Mouse (Mus musculus): ENCODE data around the gene Napa. TPM values are rescaled to one million over a fixed set of nuclear protein-coding genes. Genes with fewer than 3 reads are reported as not detected.

Gene Napa
- polyA plus RNA-seq, 1 experiment from 2014 or later = 238 TPM

- Histone ChIP-seq H3K4me1 (peaks cover 12% of the 10 kb centered on the region), H3K4me2 (no peak overlapping the region), H3K9me3 (replicated peaks) (no peaks in the 10 kb centered on the region), H3K27me3 (replicated peaks) (peaks cover 14% of the 10 kb centered on the region), H3K9ac (replicated peaks) (no peak overlapping the region), H3K27ac (replicated peaks) (no peak overlapping the region), H3K36me3 (no peaks in the 10 kb centered on the region), H3K4me3 (replicated peaks) (no peak overlapping the region)
- WGBS = 76% methylated on average over 2 of the region's 2 CpGs
- no peak for ATAC-seq (ENCODE audit: low FRiP score)
These were observed 41.1 kb upstream of the Napa start for GRCm38 (mm10) chr7:16057136-16057534.

GRCm38 (mm10) chr7:16061219-16062098 lies 36.8 kb upstream of the Napa start, which contains the start of gene Zfp541:
TSS of gene Zfp541 (plus strand) at chr7:16061814.
- Histone ChIP-seq H3K4me3 (replicated peaks) (peak within 1 kb of the TSS; percentile 23), H3K9me3 (replicated peaks) (no peaks in the 10 kb centered on the region), H3K36me3 (no peaks in the 10 kb centered on the region), H3K4me1 (peaks cover 6% of the 10 kb centered on the region; the same call in 1 of the 2 replicates), H3K4me2 (peak within 1 kb of the TSS; percentile 50), H3K27ac (replicated peaks) (no peak within 1 kb of the TSS), H3K9ac (replicated peaks) (no peak within 1 kb of the TSS), H3K27me3 (replicated peaks) (peaks cover 14% of the 10 kb centered on the region)
- peak; percentile 83 for ATAC-seq (ENCODE audit: low FRiP score)
- 49% methylated on average over 78 of the region's 80 CpGs for WGBS

DNA sequence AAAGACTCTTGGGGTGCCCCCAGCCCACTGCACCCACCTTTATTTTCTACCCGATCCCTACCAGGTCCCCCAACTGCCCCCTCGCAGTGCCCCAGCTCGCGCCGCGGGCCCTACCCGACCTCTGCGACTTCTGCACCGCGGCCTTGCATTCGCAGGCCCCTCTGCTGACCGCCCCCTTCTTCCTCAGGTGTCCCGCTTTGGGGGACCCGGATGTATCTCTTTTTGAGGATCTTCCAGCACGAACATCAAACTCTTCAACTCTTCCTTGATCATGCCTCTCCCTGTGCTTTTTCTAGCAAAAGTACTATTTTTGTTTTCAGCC lies 36.2 kb upstream of the Napa start:
- Histone ChIP-seq H3K4me2 (peak overlapping the region; percentile 50), H3K27me3 (replicated peaks) (peaks cover 14% of the 10 kb centered on the region), H3K9me3 (replicated peaks) (no peaks in the 10 kb centered on the region), H3K27ac (replicated peaks) (no peak overlapping the region), H3K9ac (replicated peaks) (no peak overlapping the region), H3K4me1 (peaks cover 6% of the 10 kb centered on the region; the same call in 1 of the 2 replicates), H3K4me3 (replicated peaks) (0 out of 2 replicates have a peak overlapping the region, but pooled peaks have one; percentile 23), H3K36me3 (no peaks in the 10 kb centered on the region)
- 75% methylated on average over 15 of the region's 15 CpGs for WGBS
- no peak for ATAC-seq (ENCODE audit: low FRiP score)

- Histone ChIP-seq H3K27ac (replicated peaks) (no peak overlapping the region), H3K4me1 (peaks cover 6% of the 10 kb centered on the region; the same call in 1 of the 2 replicates), H3K27me3 (replicated peaks) (peaks cover 14% of the 10 kb centered on the region), H3K9me3 (replicated peaks) (no peaks in the 10 kb centered on the region), H3K36me3 (no peaks in the 10 kb centered on the region), H3K9ac (replicated peaks) (no peak overlapping the region), H3K4me2 (no peak overlapping the region), H3K4me3 (replicated peaks) (no peak overlapping the region)
- WGBS = 32% methylated on average over 4 of the region's 4 CpGs
- no peak for ATAC-seq (ENCODE audit: low FRiP score)
These were observed 34.8 kb upstream of the Napa start for GRCm38 (mm10) chr7:16063490-16063889.

DNA sequence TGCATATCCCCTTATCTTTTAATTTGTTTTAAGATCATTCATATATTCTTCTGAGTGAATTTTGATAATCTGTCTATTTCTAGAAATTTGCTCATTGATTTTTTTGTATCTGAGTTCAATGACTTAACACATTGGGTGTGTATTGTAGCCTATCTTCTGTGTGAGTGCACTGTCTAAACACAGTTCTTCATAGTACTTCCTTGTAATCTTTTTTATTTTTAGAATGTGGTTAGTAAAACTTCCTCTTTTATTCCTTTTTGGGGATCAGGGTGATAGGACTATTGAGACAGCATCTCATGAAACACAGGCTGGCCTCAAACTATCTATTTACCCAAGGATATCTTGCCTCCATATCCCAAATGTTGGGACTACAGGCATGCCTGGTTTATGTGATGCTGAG lies 27.4 kb upstream of the Napa start:
- no peak overlapping the region for H3K4me3 ChIP-seq (replicated peaks)
- H3K9ac ChIP-seq (replicated peaks) = no peak overlapping the region
- no peaks in the 10 kb centered on the region for H3K36me3 ChIP-seq
- H3K4me1 ChIP-seq = no peaks in the 10 kb centered on the region
- no peak overlapping the region for H3K27ac ChIP-seq (replicated peaks)
- ATAC-seq (ENCODE audit: low FRiP score) = no peak
- H3K27me3 ChIP-seq (replicated peaks) = peaks cover 6% of the 10 kb centered on the region; the same call in 1 of the 2 replicates
- no peak overlapping the region for H3K4me2 ChIP-seq
- H3K9me3 ChIP-seq (replicated peaks) = no peaks in the 10 kb centered on the region

GRCm38 (mm10) chr7:16071906-16072305 lies 26.4 kb upstream of the Napa start:
- whole genome bisulfite sequencing = 90% methylated on average over 6 of the region's 6 CpGs
- ATAC-seq (ENCODE audit: low FRiP score) = no peak

GRCm38 (mm10) chr7:16079947-16080346 lies 18.3 kb upstream of the Napa start:
- Histone ChIP-seq H3K9me3 (replicated peaks) (no peaks in the 10 kb centered on the region), H3K4me3 (replicated peaks) (no peak overlapping the region), H3K4me1 (no peaks in the 10 kb centered on the region), H3K27me3 (replicated peaks) (no peaks in the 10 kb centered on the region), H3K27ac (replicated peaks) (no peak overlapping the region), H3K9ac (replicated peaks) (no peak overlapping the region), H3K4me2 (no peak overlapping the region), H3K36me3 (no peaks in the 10 kb centered on the region)
- ATAC-seq (ENCODE audit: low FRiP score) = no peak
- 52% methylated on average over 1 of the region's 1 CpGs for WGBS

More at GRCm38 (mm10) chr7:16071906-16072305, 26.4 kb upstream of the Napa start:
- no peak overlapping the region for H3K9ac ChIP-seq (replicated peaks)
- H3K27me3 ChIP-seq (replicated peaks) = peaks cover 6% of the 10 kb centered on the region; the same call in 1 of the 2 replicates
- no peak overlapping the region for H3K4me3 ChIP-seq (replicated peaks)
- no peak overlapping the region for H3K27ac ChIP-seq (replicated peaks)
- H3K4me1 ChIP-seq = no peaks in the 10 kb centered on the region
- no peaks in the 10 kb centered on the region for H3K36me3 ChIP-seq
- H3K4me2 ChIP-seq = no peak overlapping the region
- no peaks in the 10 kb centered on the region for H3K9me3 ChIP-seq (replicated peaks)

- Histone ChIP-seq H3K4me1 (no peaks in the 10 kb centered on the region), H3K9me3 (replicated peaks) (no peaks in the 10 kb centered on the region), H3K27ac (replicated peaks) (no peak overlapping the region), H3K4me2 (no peak overlapping the region), H3K27me3 (replicated peaks) (no peaks in the 10 kb centered on the region), H3K9ac (replicated peaks) (no peak overlapping the region), H3K4me3 (replicated peaks) (no peak overlapping the region), H3K36me3 (no peaks in the 10 kb centered on the region)
- WGBS = 73% methylated on average over 4 of the region's 4 CpGs
- no peak for ATAC-seq (ENCODE audit: low FRiP score)
These were observed 17.7 kb upstream of the Napa start for GRCm38 (mm10) chr7:16080581-16080980.

- Histone ChIP-seq H3K27ac (replicated peaks) (no peak overlapping the region), H3K36me3 (no peaks in the 10 kb centered on the region), H3K27me3 (replicated peaks) (no peaks in the 10 kb centered on the region), H3K4me3 (replicated peaks) (no peak overlapping the region), H3K4me2 (no peak overlapping the region), H3K9me3 (replicated peaks) (no peaks in the 10 kb centered on the region), H3K9ac (replicated peaks) (no peak overlapping the region), H3K4me1 (no peaks in the 10 kb centered on the region)
- ATAC-seq (ENCODE audit: low FRiP score) = no peak
- WGBS = 72% methylated on average over 4 of the region's 4 CpGs
These were observed 14.9 kb upstream of the Napa start for GRCm38 (mm10) chr7:16083361-16083760.

GRCm38 (mm10) chr7:16087587-16087986 lies 10.7 kb upstream of the Napa start:
- Histone ChIP-seq H3K36me3 (no peaks in the 10 kb centered on the region), H3K27ac (replicated peaks) (no peak overlapping the region), H3K4me1 (no peaks in the 10 kb centered on the region), H3K27me3 (replicated peaks) (no peaks in the 10 kb centered on the region; the same call in 1 of the 2 replicates), H3K9ac (replicated peaks) (no peak overlapping the region), H3K4me2 (no peak overlapping the region), H3K9me3 (replicated peaks) (no peaks in the 10 kb centered on the region), H3K4me3 (replicated peaks) (no peak overlapping the region)
- 75% methylated on average over 2 of the region's 2 CpGs for WGBS
- no peak for ATAC-seq (ENCODE audit: low FRiP score)

DNA sequence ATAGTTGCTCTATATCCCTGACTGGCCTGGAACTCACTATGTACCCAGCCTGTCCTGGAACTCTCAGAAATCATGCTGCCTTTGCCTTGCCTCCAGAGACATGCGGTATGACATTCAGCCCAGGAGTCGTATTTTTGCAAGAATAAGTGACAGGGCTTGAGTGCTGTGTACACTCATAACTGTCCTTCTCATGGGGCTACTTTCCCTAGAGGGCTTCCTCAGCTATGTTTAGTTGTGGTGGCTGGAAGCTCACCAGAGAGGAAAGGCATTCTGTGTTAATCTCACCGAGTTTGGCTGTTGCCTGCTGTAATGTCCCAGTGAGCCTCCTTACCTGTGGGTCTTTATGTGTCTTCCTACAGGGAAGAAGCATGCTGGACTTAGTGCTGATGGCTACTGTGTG lies 3.7 kb upstream of the Napa start:
- ATAC-seq (ENCODE audit: low FRiP score) = no peak
- Histone ChIP-seq H3K27me3 (replicated peaks) (peaks cover 12% of the 10 kb centered on the region), H3K27ac (replicated peaks) (no peak overlapping the region), H3K36me3 (no peaks in the 10 kb centered on the region), H3K4me3 (replicated peaks) (no peak overlapping the region), H3K9ac (replicated peaks) (no peak overlapping the region), H3K9me3 (replicated peaks) (no peaks in the 10 kb centered on the region), H3K4me1 (peaks cover 13% of the 10 kb centered on the region), H3K4me2 (no peak overlapping the region)
- 71% methylated on average over 3 of the region's 3 CpGs for WGBS

DNA sequence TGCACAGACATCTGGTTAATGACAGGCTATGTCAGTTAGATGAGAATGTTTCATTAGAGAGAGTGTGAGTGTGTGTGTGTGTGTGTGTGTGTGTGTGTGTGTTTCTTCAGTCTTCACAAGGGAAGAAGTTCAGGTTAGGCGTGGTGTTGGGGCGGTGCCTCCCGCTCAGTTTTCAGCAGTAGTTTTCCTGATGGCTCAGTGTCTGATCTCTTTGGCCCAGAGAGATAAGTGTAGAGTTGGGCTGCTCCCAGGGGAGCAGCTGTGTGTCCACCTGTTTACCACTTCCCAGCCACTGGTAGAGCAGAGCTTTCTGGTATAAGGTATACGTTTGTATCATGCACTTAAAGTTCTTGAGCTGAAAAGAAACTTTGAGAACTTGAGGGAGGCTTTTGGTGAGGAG lies 1.6 kb downstream of the Napa start:
- Histone ChIP-seq H3K4me2 (peak overlapping the region; percentile 81), H3K27me3 (replicated peaks) (peaks cover 12% of the 10 kb centered on the region; the same call in 1 of the 2 replicates), H3K9me3 (replicated peaks) (no peaks in the 10 kb centered on the region), H3K4me3 (replicated peaks) (peak overlapping the region; percentile 66; the same call in 1 of the 2 replicates), H3K36me3 (peaks cover 17% of the 10 kb centered on the region), H3K9ac (replicated peaks) (peak overlapping the region; percentile 97; the same call in 1 of the 2 replicates), H3K4me1 (peaks cover 58% of the 10 kb centered on the region), H3K27ac (replicated peaks) (no peak overlapping the region)
- 82% methylated on average over 4 of the region's 4 CpGs for WGBS
- ATAC-seq (ENCODE audit: low FRiP score) = no peak

Data from neural tube, embryonic 15.5 days (tissue).